Mouse (Mus musculus): ENCODE measurements around the gene Map4k1. TPM values are rescaled to one million over a fixed set of nuclear protein-coding genes. Genes with fewer than 3 reads are reported as not detected.

The Map4k1 gene
- polyA plus RNA-seq, 1 experiment = 6.2 TPM

DNA sequence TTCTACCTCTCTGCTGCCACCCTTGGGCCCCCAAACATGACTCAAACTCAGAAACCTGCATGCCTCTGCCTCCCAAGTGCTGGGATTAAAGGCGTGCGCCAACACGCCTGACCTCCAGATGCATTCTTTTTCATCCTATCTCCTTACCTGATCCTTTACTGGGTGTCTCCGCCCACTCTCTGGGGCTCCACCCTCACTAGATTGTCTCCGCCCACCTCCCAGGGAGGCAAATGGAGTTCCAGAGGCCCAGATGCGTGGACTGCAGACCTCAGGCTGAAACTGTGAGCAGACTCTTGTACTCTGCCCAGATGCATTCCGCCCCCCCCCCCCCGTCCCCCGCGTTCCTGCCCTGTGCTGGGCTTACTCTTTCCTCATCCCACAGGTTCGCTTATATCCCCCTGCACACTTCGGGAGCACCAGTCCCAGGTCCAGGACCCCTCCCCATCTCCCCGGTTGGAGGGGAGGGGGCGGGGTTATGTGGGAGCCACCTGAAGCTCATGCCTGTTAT is 9.0 kb downstream of the Map4k1 start:
- H3K27ac ChIP-seq (ENCODE audit: insufficient read depth, low read depth, low read length) = no peak overlapping the region
- no peaks in the 10 kb centered on the region for H3K4me1 ChIP-seq (ENCODE audit: control insufficient read depth, insufficient read depth, low read length)
- no peak overlapping the region for H3K4me3 ChIP-seq (ENCODE audit: insufficient read depth, low read depth, low read length)
- WGBS = 73% methylated on average over 14 of the region's 14 CpGs
- no peaks in the 10 kb centered on the region for H3K36me3 ChIP-seq (ENCODE audit: control insufficient read depth, insufficient read depth, low read length)
- no peaks in the 10 kb centered on the region for H3K27me3 ChIP-seq (replicated peaks; ENCODE audit: control insufficient read depth, insufficient read depth, low read length)
- TF ChIP-seq CTCF (conservative IDR thresholded peaks at IDR 0.05; ENCODE audit: insufficient read depth, insufficient read length, low read depth, low read length) = no peak
- DNase-seq = no peak

GRCm38 (mm10) chr7:28991616-28992015 is 9.8 kb downstream of the Map4k1 start:
- Histone ChIP-seq H3K4me1 (ENCODE audit: control insufficient read depth, insufficient read depth, low read length) (no peaks in the 10 kb centered on the region), H3K36me3 (ENCODE audit: control insufficient read depth, insufficient read depth, low read length) (no peaks in the 10 kb centered on the region), H3K4me3 (ENCODE audit: insufficient read depth, low read depth, low read length) (no peak overlapping the region), H3K27ac (ENCODE audit: insufficient read depth, low read depth, low read length) (no peak overlapping the region), H3K27me3 (replicated peaks; ENCODE audit: control insufficient read depth, insufficient read depth, low read length) (no peaks in the 10 kb centered on the region)
- no peak for DNase-seq
- peak; percentile 47 for TF ChIP-seq CTCF (conservative IDR thresholded peaks at IDR 0.05; ENCODE audit: insufficient read depth, insufficient read length, low read depth, low read length)
- no peak for TF ChIP-seq POLR2A (IDR thresholded peaks at IDR 0.05; ENCODE audit: low read depth, low read length)
- whole genome bisulfite sequencing = 80% methylated on average over 5 of the region's 5 CpGs

DNA sequence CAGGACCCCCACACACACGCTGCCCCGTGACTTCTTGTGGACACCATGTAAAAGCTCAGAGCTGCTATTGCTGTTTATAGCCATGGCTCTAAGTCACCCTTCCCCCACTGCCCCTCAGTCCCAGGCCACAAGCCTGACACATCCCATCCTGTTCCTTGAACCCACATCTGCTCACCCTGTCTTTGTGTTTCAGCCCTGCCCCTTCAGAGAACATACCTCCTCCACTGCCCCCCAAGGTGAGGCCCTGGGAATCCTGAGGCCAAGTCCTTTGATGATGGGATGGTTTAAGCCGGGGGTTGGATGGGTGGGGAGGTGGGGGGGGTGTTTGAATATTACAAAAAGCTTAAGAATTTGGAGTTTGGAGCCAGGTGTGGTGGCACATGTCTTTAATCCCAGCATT is 11.1 kb downstream of the Map4k1 start:
- 83% methylated on average over 3 of the region's 3 CpGs for WGBS

GRCm38 (mm10) chr7:28993402-28993801 is 11.6 kb downstream of the Map4k1 start:
- Histone ChIP-seq H3K27ac (ENCODE audit: insufficient read depth, low read depth, low read length) (no peak overlapping the region), H3K4me3 (ENCODE audit: insufficient read depth, low read depth, low read length) (no peak overlapping the region), H3K36me3 (ENCODE audit: control insufficient read depth, insufficient read depth, low read length) (no peaks in the 10 kb centered on the region), H3K4me1 (ENCODE audit: control insufficient read depth, insufficient read depth, low read length) (no peaks in the 10 kb centered on the region), H3K27me3 (replicated peaks; ENCODE audit: control insufficient read depth, insufficient read depth, low read length) (no peaks in the 10 kb centered on the region)
- TF ChIP-seq CTCF (conservative IDR thresholded peaks at IDR 0.05; ENCODE audit: insufficient read depth, insufficient read length, low read depth, low read length) (no peak), POLR2A (IDR thresholded peaks at IDR 0.05; ENCODE audit: low read depth, low read length) (no peak)
- no peak for DNase-seq
- WGBS = 85% methylated on average over 3 of the region's 3 CpGs

More for the DNA sequence above, 11.1 kb downstream of the Map4k1 start:
- H3K36me3 ChIP-seq (ENCODE audit: control insufficient read depth, insufficient read depth, low read length) = no peaks in the 10 kb centered on the region
- no peaks in the 10 kb centered on the region for H3K27me3 ChIP-seq (replicated peaks; ENCODE audit: control insufficient read depth, insufficient read depth, low read length)
- TF ChIP-seq CTCF (conservative IDR thresholded peaks at IDR 0.05; ENCODE audit: insufficient read depth, insufficient read length, low read depth, low read length) (no peak), POLR2A (IDR thresholded peaks at IDR 0.05; ENCODE audit: low read depth, low read length) (no peak)
- DNase-seq = no peak
- no peak overlapping the region for H3K4me3 ChIP-seq (ENCODE audit: insufficient read depth, low read depth, low read length)
- H3K4me1 ChIP-seq (ENCODE audit: control insufficient read depth, insufficient read depth, low read length) = no peaks in the 10 kb centered on the region
- no peak overlapping the region for H3K27ac ChIP-seq (ENCODE audit: insufficient read depth, low read depth, low read length)

DNA sequence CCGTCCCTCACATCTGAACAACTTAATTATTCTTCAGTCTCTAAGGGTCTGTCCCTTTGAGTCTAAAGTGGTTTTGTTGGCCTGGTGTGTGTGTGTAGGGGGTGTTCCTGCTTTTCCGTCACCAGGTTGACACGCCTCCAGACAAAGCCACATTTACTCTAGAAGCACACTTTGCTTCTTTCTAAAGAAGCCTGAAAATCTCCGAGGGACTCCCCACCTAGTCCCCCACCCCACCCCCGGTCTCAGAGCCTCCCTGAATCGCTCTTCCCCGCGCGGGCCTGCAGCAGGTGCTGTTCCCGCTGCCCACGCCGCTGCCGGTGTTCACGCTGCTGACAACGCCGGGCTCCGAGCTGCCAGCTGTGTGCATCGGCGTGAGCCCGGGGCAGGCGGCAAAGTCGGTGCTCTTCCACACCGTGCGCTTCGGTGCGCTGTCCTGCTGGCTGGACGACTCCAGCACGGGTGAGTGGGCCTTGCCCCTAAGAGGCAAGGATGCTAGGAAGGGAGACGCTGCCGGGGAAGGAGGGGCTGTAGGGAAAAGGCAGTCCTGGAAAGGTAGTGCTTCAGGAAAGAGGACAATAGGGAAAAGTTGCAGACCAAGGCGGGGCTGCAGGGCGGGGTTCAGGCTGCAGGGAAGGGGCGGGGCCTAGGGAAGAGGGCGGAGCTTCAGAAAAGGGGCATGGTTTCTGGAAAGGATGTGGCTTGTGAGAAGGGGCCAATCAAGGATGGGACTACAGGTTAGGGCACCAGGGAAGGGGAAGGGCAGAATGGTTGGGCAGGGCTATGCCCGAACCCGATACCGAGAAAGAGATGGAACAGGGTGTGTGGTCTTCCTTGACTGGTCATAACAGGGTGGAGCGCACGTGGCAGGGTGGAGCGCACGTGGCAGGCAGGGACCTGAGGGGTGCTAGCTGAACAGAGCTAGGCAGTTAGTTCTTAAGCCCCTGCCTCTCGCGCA is 19.1 kb downstream of the Map4k1 start:
- DNase-seq = peak; percentile 51
- no peaks in the 10 kb centered on the region for H3K27me3 ChIP-seq (replicated peaks; ENCODE audit: control insufficient read depth, insufficient read depth, low read length)
- H3K4me3 ChIP-seq (ENCODE audit: insufficient read depth, low read depth, low read length) = peak overlapping the region; percentile 45
- H3K36me3 ChIP-seq (ENCODE audit: control insufficient read depth, insufficient read depth, low read length) = no peaks in the 10 kb centered on the region
- TF ChIP-seq CTCF (conservative IDR thresholded peaks at IDR 0.05; ENCODE audit: insufficient read depth, insufficient read length, low read depth, low read length) = no peak
- TF ChIP-seq POLR2A (IDR thresholded peaks at IDR 0.05; ENCODE audit: low read depth, low read length) = no peak
- H3K27ac ChIP-seq (ENCODE audit: insufficient read depth, low read depth, low read length) = no peak overlapping the region
- WGBS = 7% methylated on average over 43 of the region's 43 CpGs
- no peaks in the 10 kb centered on the region for H3K4me1 ChIP-seq (ENCODE audit: control insufficient read depth, insufficient read depth, low read length)

DNA sequence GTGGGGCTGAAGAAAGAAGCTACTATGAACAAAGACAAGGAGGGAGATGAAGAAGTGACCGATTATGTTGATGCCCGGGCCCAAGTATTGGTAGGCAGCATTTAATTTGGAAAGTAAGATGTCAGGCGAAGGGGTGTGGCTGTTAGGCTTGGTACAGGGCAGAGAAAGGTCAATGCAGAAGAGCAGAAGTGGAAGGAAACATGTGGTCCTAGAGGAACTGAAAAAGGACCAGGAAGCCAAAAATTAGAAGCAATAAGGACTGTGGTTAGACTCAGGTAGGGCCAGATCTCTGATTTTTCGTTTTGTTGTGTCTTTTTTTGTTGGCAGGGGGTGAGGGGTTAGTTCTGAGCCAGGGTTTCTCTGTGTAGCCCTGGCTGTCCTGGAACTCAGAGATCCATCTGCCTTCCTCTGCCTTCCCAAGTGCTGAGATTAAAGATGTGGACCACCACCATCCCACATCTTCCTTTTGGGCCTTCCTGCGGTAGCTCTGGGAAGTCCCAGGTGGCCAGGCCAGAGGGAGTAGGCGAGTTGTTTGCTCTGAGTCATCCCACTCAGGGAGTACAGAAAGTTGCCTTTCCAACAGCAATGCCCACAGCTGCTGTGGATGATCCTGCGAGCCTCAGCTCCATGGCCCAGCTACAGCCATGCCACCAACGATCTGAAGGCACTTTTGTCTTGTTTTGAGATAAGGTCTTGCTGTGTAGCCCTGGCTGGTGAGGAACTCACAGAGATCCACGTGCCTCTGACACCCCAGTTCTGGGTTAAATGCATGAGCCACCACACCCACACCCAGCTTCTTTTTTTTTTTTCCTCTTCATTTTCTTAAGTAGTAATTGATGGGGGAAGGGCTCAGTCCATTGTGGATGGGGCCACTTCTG is 25.6 kb downstream of the Map4k1 start:
- Histone ChIP-seq H3K4me3 (ENCODE audit: insufficient read depth, low read depth, low read length) (no peak overlapping the region), H3K27me3 (replicated peaks; ENCODE audit: control insufficient read depth, insufficient read depth, low read length) (no peaks in the 10 kb centered on the region), H3K4me1 (ENCODE audit: control insufficient read depth, insufficient read depth, low read length) (no peaks in the 10 kb centered on the region), H3K27ac (ENCODE audit: insufficient read depth, low read depth, low read length) (no peak overlapping the region), H3K36me3 (ENCODE audit: control insufficient read depth, insufficient read depth, low read length) (no peaks in the 10 kb centered on the region)
- 75% methylated on average over 9 of the region's 9 CpGs for WGBS
- TF ChIP-seq POLR2A (IDR thresholded peaks at IDR 0.05; ENCODE audit: low read depth, low read length) (no peak), CTCF (conservative IDR thresholded peaks at IDR 0.05; ENCODE audit: insufficient read depth, insufficient read length, low read depth, low read length) (no peak)
- no peak for DNase-seq

All from kidney, adult 2 months (tissue).